Mouse (Mus musculus) hindbrain, postnatal 0 days (tissue): ENCODE measurements at regions not wholly inside any gene's neighbourhood (a gene's known extent, or its start where the extent isn't known, plus 50 kb on each side); places are given as distances from the start of the nearest gene placed in this dataset.
A peak's percentile ranks its signal among the peaks of the same experiment; 100 is the strongest.

Experiments used
- ATAC-seq: fragments of 200-750 bp; cut with Nextera tagmentation; 2 replicates; pipeline ENCODE4 v1.8.0; 2017; ENCODE audit warnings: mild to moderate bottlenecking, moderate TSS enrichment, moderate library complexity
- DNase-seq: peaks from one replicate; pipeline ENCODE4 v3.0.0-alpha.2; 2015; ENCODE audit warnings: low spot score
- H3K27ac ChIP-seq: fragments of 300-500 bp; sonication (generic); 2 replicates; pipeline ENCODE4 v1.5.1; 2014; ENCODE audit warnings: mild to moderate bottlenecking
- H3K27me3 ChIP-seq: fragments of 300-500 bp; sonication (generic); 2 replicates; pipeline ENCODE4 v1.6.1; 2014; ENCODE audit warnings: low read length, mixed read lengths; ENCODE audit not compliant: insufficient read depth
- H3K36me3 ChIP-seq: fragments of 300-500 bp; sonication (generic); 2 replicates; pipeline ENCODE4 v1.6.1; 2014; ENCODE audit warnings: low read length, mixed read lengths; ENCODE audit not compliant: insufficient read depth
- H3K4me1 ChIP-seq: fragments of 300-500 bp; sonication (generic); 2 replicates; pipeline ENCODE4 v1.6.1; 2014; ENCODE audit warnings: antibody characterized with exemption, low read length, mixed read lengths; ENCODE audit not compliant: insufficient read depth
- H3K4me2 ChIP-seq: fragments of 300-500 bp; sonication (generic); 2 replicates; pipeline ENCODE4 v1.6.1; 2014; ENCODE audit warnings: low read depth, mild to moderate bottlenecking, low read length, moderate library complexity, mixed read lengths
- H3K4me3 ChIP-seq: fragments of 300-500 bp; sonication (generic); 2 replicates; pipeline ENCODE4 v1.5.1; 2014; ENCODE audit warnings: low read length
- H3K9ac ChIP-seq: fragments of 300-500 bp; sonication (generic); replicated peaks from 2 replicates; pipeline ENCODE4 v1.6.1; 2014; ENCODE audit warnings: mild to moderate bottlenecking, low read length, moderate library complexity, mixed read lengths
- H3K9me3 ChIP-seq: fragments of 300-500 bp; sonication (generic); 2 replicates; pipeline ENCODE4 v1.6.1; 2016; ENCODE audit warnings: low read length, mixed read lengths
- CTCF ChIP-seq: IDR thresholded peaks from 2 replicates; pipeline ENCODE4 v1.5.1; 2016; ENCODE audit warnings: antibody characterized with exemption, control low read depth, low read depth
- WGBS: fragments of 180-500 bp; shearing (Covaris S2); extraction: QIAGEN DNeasy Blood & Tissue Kit; methylation state at CpG from one replicate; pipeline ENCODE4 v1.1.7; 2014; 5-methylcytosine and 5-hydroxymethylcytosine counted together

GRCm38 (mm10) chr1:169069647-169070046 is 461.6 kb downstream of the Nuf2 start:
- H3K27me3 ChIP-seq, result no peaks in the 10 kb centered on the region
- no peak for DNase-seq
- no peak overlapping the region for H3K27ac ChIP-seq
- no peak for ATAC-seq
- WGBS, result 78% methylated on average over 3 of the region's 3 CpGs
- no peaks in the 10 kb centered on the region for H3K36me3 ChIP-seq
- H3K4me1 ChIP-seq, result no peaks in the 10 kb centered on the region
- no peak overlapping the region for H3K9ac ChIP-seq
- H3K4me2 ChIP-seq, result no peak overlapping the region
- no peak overlapping the region for H3K4me3 ChIP-seq
- TF ChIP-seq CTCF, result no peak
- no peaks in the 10 kb centered on the region for H3K9me3 ChIP-seq

- WGBS, result 53% methylated on average over 4 of the region's 4 CpGs
- no peaks in the 10 kb centered on the region for H3K9me3 ChIP-seq
- no peak for ATAC-seq
- H3K4me1 ChIP-seq, result no peaks in the 10 kb centered on the region
- no peak overlapping the region for H3K4me2 ChIP-seq
- H3K27me3 ChIP-seq, result no peaks in the 10 kb centered on the region
- no peak for TF ChIP-seq CTCF
- no peaks in the 10 kb centered on the region for H3K36me3 ChIP-seq
- H3K27ac ChIP-seq, result no peak overlapping the region
- H3K9ac ChIP-seq, result no peak overlapping the region
- no peak overlapping the region for H3K4me3 ChIP-seq
- DNase-seq, result no peak
These were observed 464.5 kb downstream of the Nuf2 start for GRCm38 (mm10) chr1:169066795-169067194.

GRCm38 (mm10) chr1:169060627-169061026 is 470.6 kb downstream of the Nuf2 start:
- Histone ChIP-seq H3K27ac (no peak overlapping the region), H3K9me3 (no peaks in the 10 kb centered on the region), H3K4me3 (no peak overlapping the region), H3K27me3 (no peaks in the 10 kb centered on the region), H3K9ac (no peak overlapping the region), H3K36me3 (no peaks in the 10 kb centered on the region), H3K4me1 (no peaks in the 10 kb centered on the region), H3K4me2 (no peak overlapping the region)
- no peak for TF ChIP-seq CTCF
- ATAC-seq (no peak), DNase-seq (no peak)
- WGBS, result 63% methylated on average over 6 of the region's 6 CpGs

- DNase-seq, result no peak
- H3K4me1 ChIP-seq, result no peaks in the 10 kb centered on the region
- WGBS, result 75% methylated on average over 5 of the region's 5 CpGs
- TF ChIP-seq CTCF, result no peak
- H3K27ac ChIP-seq, result no peak overlapping the region
- no peak overlapping the region for H3K4me3 ChIP-seq
- H3K9ac ChIP-seq, result no peak overlapping the region
- no peak for ATAC-seq
- no peak overlapping the region for H3K4me2 ChIP-seq
- no peaks in the 10 kb centered on the region for H3K36me3 ChIP-seq
- H3K9me3 ChIP-seq, result no peaks in the 10 kb centered on the region
- no peaks in the 10 kb centered on the region for H3K27me3 ChIP-seq
These were observed 471.1 kb downstream of the Nuf2 start for GRCm38 (mm10) chr1:169060145-169060544.

GRCm38 (mm10) chr1:169051863-169052257 is 479.4 kb downstream of the Nuf2 start:
- ATAC-seq (peak; percentile 84), DNase-seq (peak; percentile 49)
- no peaks in the 10 kb centered on the region for H3K4me1 ChIP-seq
- H3K9ac ChIP-seq, result no peak overlapping the region
- H3K9me3 ChIP-seq, result no peaks in the 10 kb centered on the region
- H3K27ac ChIP-seq, result no peak overlapping the region
- H3K4me3 ChIP-seq, result no peak overlapping the region
- H3K36me3 ChIP-seq, result no peaks in the 10 kb centered on the region
- no peak for TF ChIP-seq CTCF
- peak overlapping the region; percentile 37 for H3K4me2 ChIP-seq
- 21% methylated on average over 8 of the region's 8 CpGs for WGBS
- no peaks in the 10 kb centered on the region for H3K27me3 ChIP-seq

GRCm38 (mm10) chr1:169051085-169051862 is 480.0 kb downstream of the Nuf2 start:
- no peaks in the 10 kb centered on the region for H3K27me3 ChIP-seq
- no peaks in the 10 kb centered on the region for H3K36me3 ChIP-seq
- ATAC-seq (peak; percentile 94), DNase-seq (peak; percentile 80)
- no peaks in the 10 kb centered on the region for H3K4me1 ChIP-seq
- TF ChIP-seq CTCF, result no peak
- no peak overlapping the region for H3K27ac ChIP-seq
- 22% methylated on average over 11 of the region's 11 CpGs for WGBS
- H3K4me2 ChIP-seq, result peak overlapping the region; percentile 37
- no peak overlapping the region for H3K9ac ChIP-seq
- no peaks in the 10 kb centered on the region for H3K9me3 ChIP-seq
- no peak overlapping the region for H3K4me3 ChIP-seq

- H3K9me3 ChIP-seq, result no peaks in the 10 kb centered on the region
- no peak overlapping the region for H3K4me2 ChIP-seq
- no peak overlapping the region for H3K9ac ChIP-seq
- TF ChIP-seq CTCF, result no peak
- H3K27ac ChIP-seq, result no peak overlapping the region
- no peaks in the 10 kb centered on the region for H3K4me1 ChIP-seq
- 92% methylated on average over 2 of the region's 2 CpGs for WGBS
- DNase-seq, result no peak
- ATAC-seq, result no peak
- H3K27me3 ChIP-seq, result no peaks in the 10 kb centered on the region
- H3K36me3 ChIP-seq, result no peaks in the 10 kb centered on the region
- no peak overlapping the region for H3K4me3 ChIP-seq
These were observed 481.4 kb downstream of the Nuf2 start for GRCm38 (mm10) chr1:169049846-169050245.
